Mouse (Mus musculus) skeletal muscle tissue, adult 2 months (tissue): ENCODE results near the gene Slc39a3.
A peak's percentile ranks its signal among the peaks of the same experiment; 100 is the strongest.
"Not testable (repeated sequence)": the region's sequence is repeated elsewhere in the genome, so short reads cannot be mapped to it uniquely, and the experiment has no call there.

Experiments
- DNase-seq: peaks from one replicate; pipeline ENCODE4 v3.0.0-alpha.2; 2012; ENCODE audit warnings: low read depth, low spot score

Gene Slc39a3

DNA sequence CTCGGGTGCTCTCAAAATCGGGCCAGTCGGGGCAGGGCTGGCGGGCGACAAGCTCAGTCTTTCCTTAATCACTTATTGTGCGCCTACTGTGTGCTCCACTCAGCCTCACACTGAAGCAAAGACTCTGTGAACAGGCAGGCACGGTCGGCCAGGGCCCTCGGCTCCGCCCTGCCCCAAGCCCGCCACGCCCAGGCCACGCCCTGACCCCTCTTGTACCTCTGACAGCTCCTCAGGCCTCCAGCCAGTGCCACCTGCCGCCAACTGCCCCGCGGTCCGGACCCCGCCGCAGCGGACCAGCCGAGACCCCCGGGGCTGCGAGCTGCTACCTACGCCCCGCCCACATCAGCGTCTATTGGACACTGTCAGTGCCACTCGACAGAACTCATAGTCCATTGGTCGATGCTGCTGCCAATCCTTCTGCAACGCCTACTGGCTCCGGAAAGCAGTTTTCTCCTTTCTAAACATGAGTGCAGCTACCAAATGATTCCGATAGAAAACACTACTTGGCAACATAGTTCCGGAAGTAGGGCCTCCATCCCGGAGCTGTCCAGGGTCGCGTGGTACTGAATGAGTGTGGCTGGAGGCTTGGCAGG, at the start of gene Slc39a3:
TSS of gene Slc39a3 (minus strand) at position 439 of the 593 bp plus-strand sequence.
- DNase-seq: peak; percentile 98

DNA sequence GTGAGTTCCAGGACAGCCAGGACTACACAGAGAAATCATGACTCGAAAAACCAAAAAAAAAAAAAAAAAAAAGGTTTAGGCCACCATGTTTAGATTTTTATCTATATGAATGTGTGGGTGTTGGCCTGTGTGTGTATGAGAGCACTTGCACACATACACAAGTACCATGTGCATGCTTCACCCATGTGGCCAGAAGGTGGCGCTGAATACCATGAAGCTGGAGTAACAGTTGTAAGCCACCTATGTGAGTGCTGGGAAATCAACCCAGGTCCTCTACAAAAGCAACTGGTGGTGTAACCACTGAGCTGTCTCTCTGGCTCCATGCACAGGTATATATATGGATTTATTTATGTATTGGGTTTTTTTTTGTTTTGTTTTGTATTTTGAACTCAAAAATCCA, 49.8 kb upstream of the Slc39a3 start:
- no peak for DNase-seq

GRCm38 (mm10) chr10:81082168-81082960, 45.1 kb upstream of the Slc39a3 start:
- peak; percentile 90 for DNase-seq

GRCm38 (mm10) chr10:81080008-81080655, 42.9 kb upstream of the Slc39a3 start:
- DNase-seq: no peak

GRCm38 (mm10) chr10:81077916-81078315, 40.7 kb upstream of the Slc39a3 start:
- DNase-seq: no peak

DNA sequence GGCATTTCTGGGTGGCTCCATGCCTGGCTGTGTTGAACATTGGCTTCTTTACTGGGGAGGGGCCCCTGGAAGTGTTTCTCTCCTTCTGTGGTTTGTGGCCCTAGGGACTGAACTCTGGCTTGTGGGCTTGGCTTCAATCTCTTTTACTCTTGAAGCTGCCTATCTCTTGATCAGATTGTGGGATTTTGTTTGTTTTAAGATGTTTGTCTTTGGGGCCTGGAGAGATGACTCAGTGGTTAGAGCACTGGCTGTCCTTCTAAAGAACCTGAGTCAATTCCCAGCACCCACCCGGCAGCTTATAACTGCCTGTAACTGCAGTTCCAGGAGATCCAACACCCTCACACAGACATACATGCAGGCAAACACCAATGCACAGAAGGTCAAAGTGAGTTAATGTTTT, 39.1 kb upstream of the Slc39a3 start:
- no peak for DNase-seq

DNA sequence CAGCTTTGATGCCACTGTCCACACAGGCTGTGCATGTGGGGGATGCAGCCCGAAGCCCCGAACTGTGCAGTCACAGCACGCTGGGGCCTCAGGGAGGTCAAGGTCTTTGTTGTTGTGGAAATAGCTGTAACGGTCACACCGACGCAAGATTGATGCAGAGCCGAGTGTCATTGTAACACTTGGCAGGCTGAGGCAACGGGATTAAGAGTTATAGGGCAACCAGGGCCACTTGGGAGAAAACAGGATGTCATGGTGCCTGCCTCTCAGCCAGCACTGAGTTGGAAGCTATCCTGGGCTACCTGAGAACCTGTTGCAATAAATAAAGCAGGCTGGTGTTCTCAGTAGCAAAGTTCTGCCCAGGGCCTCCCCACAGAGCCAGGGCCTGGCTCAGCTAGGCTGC, 38.5 kb upstream of the Slc39a3 start:
- peak; percentile 81 for DNase-seq

DNA sequence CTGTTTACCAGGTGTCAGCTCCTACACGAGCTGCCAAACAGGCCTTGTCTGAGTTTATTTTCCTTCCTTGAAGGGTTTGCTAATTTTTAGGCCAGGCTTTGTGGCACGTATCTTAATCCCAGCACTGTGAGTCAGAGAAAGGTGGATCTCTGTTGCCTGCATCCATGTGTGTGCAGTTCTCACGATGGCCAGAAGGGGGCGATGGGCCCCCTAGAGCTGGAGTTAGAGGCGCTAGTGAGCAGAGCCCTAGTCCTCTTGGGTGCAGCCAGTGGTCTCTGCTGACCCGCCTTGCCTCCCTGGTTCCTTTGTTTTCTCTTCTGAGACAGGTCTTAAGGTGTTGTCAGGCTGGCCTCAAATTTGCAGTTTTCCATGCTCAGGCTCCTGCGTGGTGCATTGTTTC, 36.2 kb upstream of the Slc39a3 start:
- DNase-seq: no peak

- no peak for DNase-seq
Measured at GRCm38 (mm10) chr10:81072290-81072689, 35.1 kb upstream of the Slc39a3 start.

GRCm38 (mm10) chr10:81069836-81070235, 32.6 kb upstream of the Slc39a3 start, which contains the start of gene Thop1:
Thop1 (plus strand) TSS chr10:81070035.
- peak; percentile 100 for DNase-seq

- DNase-seq: no peak
Measured at GRCm38 (mm10) chr10:81068706-81069105, 31.5 kb upstream of the Slc39a3 start.

DNA sequence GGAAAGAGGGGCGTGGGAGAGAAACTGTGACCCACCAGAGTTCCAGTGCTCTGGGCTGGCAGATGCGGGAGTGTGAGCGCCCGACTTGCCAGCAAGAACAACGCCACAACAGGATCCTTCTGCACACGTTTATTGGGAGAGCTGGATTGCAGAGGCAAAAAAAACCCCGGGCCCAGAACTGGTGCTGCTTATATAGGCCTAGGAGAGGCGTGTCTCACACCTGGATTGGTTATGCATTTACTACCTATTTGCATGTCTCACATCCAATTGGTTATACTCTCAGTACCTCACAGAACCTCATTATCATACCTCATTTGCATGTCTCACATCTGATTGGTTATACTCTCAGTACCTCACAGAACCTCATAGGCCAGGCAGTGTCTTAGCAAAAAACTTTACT, 27.3 kb upstream of the Slc39a3 start:
- DNase-seq: not testable (repeated sequence)

- no peak for DNase-seq
Measured at GRCm38 (mm10) chr10:81062710-81063109, 25.5 kb upstream of the Slc39a3 start.

GRCm38 (mm10) chr10:81059603-81060543, 22.6 kb upstream of the Slc39a3 start, which contains the start of gene Sgta:
Sgta (minus strand) TSS chr10:81060181.
- peak; percentile 100 for DNase-seq

DNA sequence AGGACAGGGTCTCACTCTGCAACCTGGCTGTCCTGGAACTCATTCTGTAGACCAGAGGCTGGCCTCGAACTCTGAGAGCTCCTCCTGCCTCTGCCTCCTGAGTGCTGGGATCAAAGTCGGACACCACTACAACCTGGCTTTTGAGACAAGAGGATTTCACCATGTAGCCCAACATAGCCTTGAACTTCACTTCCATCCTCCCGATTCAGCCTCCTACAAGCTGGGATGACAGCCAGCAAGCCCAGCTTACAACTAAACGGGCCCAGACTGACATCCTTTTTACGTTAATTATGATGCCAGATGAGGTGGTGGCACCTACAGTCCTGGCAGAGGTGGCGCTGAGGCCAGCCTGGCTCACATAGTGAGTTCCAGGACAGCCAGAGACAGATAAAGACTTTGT, 21.7 kb upstream of the Slc39a3 start:
- no peak for DNase-seq

- DNase-seq: no peak
Measured at GRCm38 (mm10) chr10:81057406-81058130, 20.3 kb upstream of the Slc39a3 start.

DNA sequence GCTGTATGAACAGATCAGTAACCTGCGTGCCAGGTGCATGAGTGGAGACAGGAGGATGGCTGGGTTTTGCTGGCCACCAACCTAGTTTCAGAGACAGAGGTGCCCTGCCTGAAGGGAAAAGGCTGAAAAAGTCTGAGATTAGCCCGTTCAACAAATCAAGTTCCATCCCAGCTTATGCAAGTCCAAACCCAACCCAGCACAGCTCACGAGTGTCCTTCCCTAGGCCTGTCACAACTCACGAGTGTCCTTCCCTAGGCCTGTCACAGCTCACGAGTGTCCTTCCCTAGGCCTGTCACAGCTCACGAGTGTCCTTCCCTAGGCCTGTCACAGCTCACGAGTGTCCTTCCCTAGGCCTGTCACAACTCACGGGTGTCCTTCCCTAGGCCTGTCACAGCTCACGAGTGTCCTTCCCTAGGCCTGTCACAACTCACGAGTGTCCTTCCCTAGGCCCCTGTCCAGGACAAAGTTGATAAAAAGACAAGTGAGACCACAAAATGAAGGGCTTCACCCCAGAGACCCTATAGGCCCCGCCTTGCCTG, 18.6 kb upstream of the Slc39a3 start:
- not testable (repeated sequence) for DNase-seq

- no peak for DNase-seq
Measured at GRCm38 (mm10) chr10:81055169-81055568, 17.9 kb upstream of the Slc39a3 start.

DNA sequence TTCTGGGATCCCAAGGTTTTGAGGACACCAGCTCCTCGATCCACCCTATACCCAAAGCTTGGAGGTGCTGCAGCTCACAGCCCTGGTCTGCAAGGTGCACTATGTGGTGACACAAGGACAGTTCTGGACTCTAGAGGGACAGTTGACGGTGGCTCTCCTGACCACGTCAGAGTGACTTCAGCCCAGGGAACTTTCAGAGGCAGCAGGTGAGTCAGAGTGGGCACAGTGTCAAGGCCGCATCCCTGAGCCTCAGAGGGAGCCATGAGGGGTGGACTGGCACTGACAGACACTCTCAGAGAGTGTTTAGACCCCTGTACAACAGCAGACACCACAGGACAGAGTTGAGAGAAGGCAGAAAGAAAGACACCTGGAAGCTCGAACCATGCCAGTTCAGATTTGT, 15.4 kb upstream of the Slc39a3 start:
- no peak for DNase-seq

- no peak for DNase-seq
Measured at GRCm38 (mm10) chr10:81051133-81051532, 13.9 kb upstream of the Slc39a3 start.
